Comparison of ENCODE assay signal across 8 mouse cellular contexts in the genomic region with DNA sequence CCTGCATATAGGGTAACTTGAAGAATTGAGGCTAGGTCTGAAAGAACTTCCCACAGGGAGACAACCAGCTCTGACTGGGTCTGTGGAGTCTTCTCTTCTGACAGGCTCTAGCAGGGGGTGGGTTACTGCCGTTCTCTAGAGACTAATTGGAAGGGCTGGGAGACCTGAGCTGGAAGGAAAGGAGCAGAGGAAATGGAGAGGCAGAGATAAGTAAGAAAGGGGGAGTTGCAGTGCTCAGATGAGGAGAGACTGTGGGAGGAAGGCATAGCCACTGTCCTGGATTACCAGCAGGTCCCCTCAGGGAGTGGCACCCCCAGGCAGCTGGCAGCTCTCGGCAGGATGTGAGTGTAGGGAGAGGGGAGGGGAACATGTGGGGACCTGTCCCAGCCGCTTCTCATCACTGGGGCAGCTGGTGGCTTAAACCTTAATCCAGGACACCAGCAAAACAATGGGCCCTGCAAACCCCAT. TPM values are rescaled to one million over a fixed set of nuclear protein-coding genes. Genes with fewer than 3 reads are reported as not detected.
DNase-seq lines count a peak whose midpoint lies in the region; ATAC-seq and TF ChIP-seq lines count a peak whose summit lies in the region.

No protein-coding gene starts in this region.

- peaks cover 16% of the 10 kb centered on the region for H3K27me3 ChIP-seq in hindbrain, embryonic 15.5 days

- peak overlapping the region; percentile 43 for H3K27ac ChIP-seq in layer of hippocampus, adult 2 months
- peak overlapping the region; percentile 72 for H3K27ac ChIP-seq in bone marrow, adult 2 months (ENCODE audit: control insufficient read depth, insufficient read depth, low read depth, low read length, poor library complexity)
- H3K27ac ChIP-seq in hindbrain, embryonic 15.5 days (replicated peaks) = no peak overlapping the region

- TF ChIP-seq CTCF in layer of hippocampus, adult 2 months (conservative IDR thresholded peaks at IDR 0.05) = no peak
- no peak for TF ChIP-seq CTCF in bone marrow, adult 2 months (IDR thresholded peaks at IDR 0.05; ENCODE audit: control insufficient read depth, insufficient read depth, low read length)

- H3K9me3 ChIP-seq in hindbrain, embryonic 15.5 days = no peaks in the 10 kb centered on the region

- TF ChIP-seq POLR2A in bone marrow, adult 2 months (IDR thresholded peaks at IDR 0.05; ENCODE audit: borderline replicate concordance, control insufficient read depth, low read depth, low read length) = peak; percentile 47; the same call in 1 of the 2 replicates

- H3K9ac ChIP-seq in hindbrain, embryonic 15.5 days = no peak overlapping the region

- ATAC-seq in hindbrain, embryonic 15.5 days (ENCODE audit: low FRiP score, low read depth) = no peak
- no peak for ATAC-seq in cerebellum, adult (ENCODE audit: insufficient number of reproducible peaks, low FRiP score, low TSS enrichment)

- H3K4me1 ChIP-seq in bone marrow, adult 2 months (ENCODE audit: control insufficient read depth, insufficient read depth, low read length) = peaks cover 4% of the 10 kb centered on the region; the same call in 1 of the 2 replicates
- H3K4me1 ChIP-seq in hindbrain, embryonic 15.5 days (replicated peaks) = peaks cover 28% of the 10 kb centered on the region

- no peak for DNase-seq in layer of hippocampus, adult 2 months (ENCODE audit: low spot score in 2 of 2)
- no peak for DNase-seq in layer of hippocampus, adult 9-10 months (ENCODE audit: low spot score)
- peak; percentile 56 for DNase-seq in lung, postnatal 14 days
- no peak for DNase-seq in c-Kit-positive CD71-positive TER-119-positive erythroid progenitor cells, embryonic 14.5 days (ENCODE audit: low spot score)
- DNase-seq in right cerebral cortex, adult 2 months (ENCODE audit: low spot score in 2 of 2) = no peak

- WGBS in bone marrow, adult 2 months = 18% methylated on average over 3 of the region's 3 CpGs
- WGBS in hindbrain, embryonic 15.5 days = 8% methylated on average over 3 of the region's 3 CpGs

- no peak overlapping the region; the same call in 1 of the 2 replicates for H3K4me3 ChIP-seq in layer of hippocampus, adult 2 months
- peak overlapping the region; percentile 87 for H3K4me3 ChIP-seq in bone marrow, adult 2 months (replicated peaks; ENCODE audit: control insufficient read depth, low read depth, low read length)
- H3K4me3 ChIP-seq in hindbrain, embryonic 15.5 days = no peak overlapping the region

- peaks cover 5% of the 10 kb centered on the region; the same call in 1 of the 2 replicates for H3K36me3 ChIP-seq in hindbrain, embryonic 15.5 days

- H3K4me2 ChIP-seq in hindbrain, embryonic 15.5 days = peak overlapping the region; percentile 55

RNA-seq across cellular contexts. Expression of a gene that starts 26.4 kb away (rescaled TPM):
- total RNA-seq in layer of hippocampus, adult 2 months (2021) = 10 to 100 TPM; 66.0 to 74.1 TPM
- polyA plus RNA-seq in bone marrow, adult 2 months (2011; ENCODE audit: insufficient read depth, insufficient read length, low replicate concordance, missing spikeins) = 32.9 and 39.9 TPM in 2 replicates
- 9.9 and 10.1 TPM in 2 replicates for polyA plus RNA-seq in hindbrain, embryonic 15.5 days (2015; fragmentation: Nextera tagmentation; extraction: Ambion mirVana)

RNA-seq across cellular contexts. Expression of a gene that starts 58.4 kb away (rescaled TPM):
- total RNA-seq in layer of hippocampus, adult 2 months (2021) = under 1 TPM in 1 of 2 experiments, not detected in 1; 0.25 TPM
- polyA plus RNA-seq in bone marrow, adult 2 months (2011; ENCODE audit: insufficient read depth, insufficient read length, low replicate concordance, missing spikeins) = not detected in 2 replicates
- 1.2 and 1.3 TPM in 2 replicates for polyA plus RNA-seq in hindbrain, embryonic 15.5 days (2015; fragmentation: Nextera tagmentation; extraction: Ambion mirVana)
